Mouse (Mus musculus) kidney, postnatal 0 days (tissue): ENCODE measurements around the gene Banf1. TPM values are rescaled to one million over a fixed set of nuclear protein-coding genes. Genes with fewer than 3 reads are reported as not detected.

Experiments
- ATAC-seq: fragments of 200-750 bp; cut with Nextera tagmentation; replicated peaks from 2 replicates; pipeline ENCODE4 v1.8.0; 2017; ENCODE audit warnings: low read depth, moderate number of reproducible peaks, moderate TSS enrichment, moderate library complexity; ENCODE audit not compliant: low FRiP score
- DNase-seq: peaks from one replicate; pipeline ENCODE4 v3.0.0-alpha.2; 2016; ENCODE audit warnings: low spot score
- H3K27ac ChIP-seq: fragments of 300-500 bp; sonication (generic); 2 replicates; pipeline ENCODE4 v1.5.1; 2014; ENCODE audit warnings: mild to moderate bottlenecking
- H3K27me3 ChIP-seq: fragments of 300-500 bp; sonication (generic); 2 replicates; pipeline ENCODE4 v1.6.1; 2014; ENCODE audit warnings: low read length, mixed read lengths; ENCODE audit not compliant: insufficient read depth
- H3K36me3 ChIP-seq: fragments of 300-500 bp; sonication (generic); 2 replicates; pipeline ENCODE4 v1.6.1; 2014; ENCODE audit warnings: low read length, mixed read lengths; ENCODE audit not compliant: insufficient read depth
- H3K4me1 ChIP-seq: fragments of 300-500 bp; sonication (generic); replicated peaks from 2 replicates; pipeline ENCODE4 v1.6.1; 2014; ENCODE audit warnings: antibody characterized with exemption, low read length, mixed read lengths; ENCODE audit not compliant: insufficient read depth
- H3K4me2 ChIP-seq: fragments of 300-500 bp; sonication (generic); 2 replicates; pipeline ENCODE4 v1.6.1; 2014; ENCODE audit warnings: mild to moderate bottlenecking, low read length, moderate library complexity, mixed read lengths
- H3K4me3 ChIP-seq: fragments of 300-500 bp; sonication (generic); replicated peaks from 2 replicates; pipeline ENCODE4 v1.5.1; 2014; ENCODE audit warnings: low read depth, low read length
- H3K9ac ChIP-seq: fragments of 300-500 bp; sonication (generic); 2 replicates; pipeline ENCODE4 v1.6.1; 2014; ENCODE audit warnings: low read depth, low read length
- H3K9me3 ChIP-seq: fragments of 300-500 bp; sonication (generic); replicated peaks from 2 replicates; pipeline ENCODE4 v1.6.1; 2016; ENCODE audit warnings: low read length, inconsistent platforms, mixed read lengths
- CTCF ChIP-seq: IDR thresholded peaks from 2 replicates; pipeline ENCODE4 v1.5.1; 2016; ENCODE audit warnings: antibody characterized with exemption, low read depth, mild to moderate bottlenecking, moderate library complexity
- WGBS: fragments of 180-500 bp; shearing (Covaris S2); extraction: QIAGEN DNeasy Blood & Tissue Kit; methylation state at CpG from one replicate; pipeline ENCODE4 v1.1.7; 2014; 5-methylcytosine and 5-hydroxymethylcytosine counted together
- polyA plus RNA-seq: library from polyadenylated mRNA; unstranded; fragments of >200 nt; fragmentation: Nextera tagmentation; extraction: Ambion mirVana; gene quantifications from 2 replicates; pipeline ENCODE4 v1.2.1, GENCODE M21; 2015

Gene Banf1
- polyA plus RNA-seq, 1 experiment from 2014 or later, result 344 TPM

DNA sequence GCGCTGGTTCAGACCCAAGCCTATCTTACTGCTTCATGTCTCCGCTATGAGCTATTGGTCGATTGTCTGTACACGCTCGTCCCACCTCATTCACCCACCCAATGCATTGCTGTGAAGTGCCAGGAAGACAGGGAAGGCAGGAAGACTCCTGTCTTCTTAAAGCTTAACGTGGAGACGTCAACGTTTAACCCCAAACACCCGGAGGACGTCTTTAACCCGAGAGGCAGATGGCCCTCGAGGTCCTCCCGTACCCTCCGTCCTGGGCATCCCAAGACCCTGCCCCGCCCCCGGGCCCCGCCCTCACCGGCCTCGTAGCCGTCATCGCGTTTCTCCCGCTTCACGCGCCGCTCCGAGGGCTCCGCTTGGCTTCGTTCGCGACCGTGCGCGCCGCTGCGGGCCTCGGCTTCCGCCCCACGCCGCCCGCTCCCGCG, 21.1 kb upstream of the Banf1 start:
- Histone ChIP-seq H3K36me3 (peaks cover 27% of the 10 kb centered on the region), H3K9ac (peak overlapping the region; percentile 98), H3K27ac (peak overlapping the region; percentile 90), H3K27me3 (no peaks in the 10 kb centered on the region), H3K4me3 (peak overlapping the region; percentile 94), H3K4me1 (peaks cover 7% of the 10 kb centered on the region; the same call in 1 of the 2 replicates), H3K4me2 (peak overlapping the region; percentile 62), H3K9me3 (no peaks in the 10 kb centered on the region)
- WGBS, result under 1% methylated on average over 42 of the region's 43 CpGs
- no peak for TF ChIP-seq CTCF
- peak; percentile 65 for ATAC-seq
- DNase-seq, result peak; percentile 25

DNA sequence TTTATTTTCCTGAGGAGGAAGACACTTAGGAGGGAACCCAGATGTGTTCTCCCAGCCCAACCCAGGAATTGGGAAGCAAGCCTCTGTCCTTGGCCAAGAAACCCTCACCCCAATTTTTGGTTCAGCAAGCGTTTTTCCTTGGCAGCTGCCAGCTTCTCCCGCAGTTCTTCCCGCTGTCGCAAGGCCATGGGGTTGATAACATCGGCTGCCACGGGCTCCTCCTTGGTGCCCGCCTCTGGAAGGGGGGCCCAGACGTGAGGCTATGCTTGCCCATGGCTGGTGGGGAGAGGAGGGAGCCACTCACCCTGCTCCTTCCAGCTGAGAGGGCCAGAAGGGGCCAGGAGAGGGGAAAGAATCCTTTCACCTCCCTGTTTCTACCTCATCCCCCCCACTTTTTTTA, 17.7 kb upstream of the Banf1 start:
- H3K9ac ChIP-seq, result no peak overlapping the region
- TF ChIP-seq CTCF, result no peak
- H3K9me3 ChIP-seq, result no peaks in the 10 kb centered on the region
- H3K36me3 ChIP-seq, result peaks cover 60% of the 10 kb centered on the region
- 90% methylated on average over 8 of the region's 8 CpGs for WGBS
- no peak for DNase-seq
- no peak overlapping the region for H3K4me2 ChIP-seq
- no peak overlapping the region for H3K4me3 ChIP-seq
- H3K4me1 ChIP-seq, result 0 out of 2 replicates have a peak, but pooled peaks cover 4% of the 10 kb centered on the region
- no peak for ATAC-seq
- no peak overlapping the region for H3K27ac ChIP-seq
- H3K27me3 ChIP-seq, result no peaks in the 10 kb centered on the region

DNA sequence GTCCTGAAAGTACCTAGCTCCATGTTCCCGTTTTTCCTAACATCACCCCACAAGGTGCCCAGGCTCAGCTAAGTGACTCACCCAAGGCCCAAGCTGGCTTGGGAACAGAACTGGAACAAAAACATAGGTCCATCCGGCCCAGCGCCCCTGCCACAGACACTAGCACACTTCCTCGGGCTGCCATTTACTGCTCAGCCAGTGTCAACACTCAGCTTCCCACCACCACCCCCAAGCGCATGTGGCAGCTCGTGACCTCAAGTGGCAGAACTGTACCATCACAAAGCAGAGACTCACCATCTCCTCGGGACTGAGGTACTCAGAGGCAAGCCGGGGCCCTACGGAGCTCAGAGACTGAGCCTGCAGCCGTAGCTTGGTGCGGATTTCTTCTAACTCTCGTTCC, 16.4 kb upstream of the Banf1 start:
- no peak for ATAC-seq
- 0 out of 2 replicates have a peak, but pooled peaks cover 4% of the 10 kb centered on the region for H3K4me1 ChIP-seq

DNA sequence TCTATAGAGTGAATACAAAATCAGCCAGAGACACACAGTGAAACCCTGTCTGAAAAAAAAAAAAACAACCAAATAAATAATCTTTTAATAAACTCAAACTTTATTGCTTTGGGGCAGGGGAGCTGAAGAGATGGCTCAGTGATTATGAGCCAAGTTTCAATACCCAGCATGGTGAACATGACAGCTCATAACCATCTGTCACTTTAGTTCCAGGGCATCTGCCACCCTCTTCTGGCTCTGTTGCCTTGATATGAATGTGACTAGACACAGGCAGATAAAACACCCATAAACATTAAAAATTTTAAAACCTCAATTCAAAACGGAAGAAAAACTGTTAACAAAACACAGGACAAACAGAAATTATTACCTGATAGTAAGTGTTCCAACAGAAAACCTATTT, 10.5 kb upstream of the Banf1 start:
- Histone ChIP-seq H3K36me3 (peaks cover 48% of the 10 kb centered on the region), H3K9ac (no peak overlapping the region), H3K27ac (no peak overlapping the region), H3K4me1 (no peaks in the 10 kb centered on the region), H3K4me2 (no peak overlapping the region), H3K4me3 (no peak overlapping the region), H3K27me3 (no peaks in the 10 kb centered on the region), H3K9me3 (no peaks in the 10 kb centered on the region)
- TF ChIP-seq CTCF, result no peak
- 86% methylated on average over 1 of the region's 1 CpGs for WGBS
- ATAC-seq (no peak), DNase-seq (no peak)

More for the DNA sequence above, 16.4 kb upstream of the Banf1 start:
- no peaks in the 10 kb centered on the region for H3K27me3 ChIP-seq
- no peak overlapping the region for H3K27ac ChIP-seq
- 95% methylated on average over 12 of the region's 12 CpGs for WGBS
- no peak for DNase-seq
- H3K9ac ChIP-seq, result no peak overlapping the region
- no peak overlapping the region for H3K4me3 ChIP-seq
- TF ChIP-seq CTCF, result no peak
- H3K9me3 ChIP-seq, result no peaks in the 10 kb centered on the region
- peaks cover 72% of the 10 kb centered on the region for H3K36me3 ChIP-seq
- no peak overlapping the region for H3K4me2 ChIP-seq

DNA sequence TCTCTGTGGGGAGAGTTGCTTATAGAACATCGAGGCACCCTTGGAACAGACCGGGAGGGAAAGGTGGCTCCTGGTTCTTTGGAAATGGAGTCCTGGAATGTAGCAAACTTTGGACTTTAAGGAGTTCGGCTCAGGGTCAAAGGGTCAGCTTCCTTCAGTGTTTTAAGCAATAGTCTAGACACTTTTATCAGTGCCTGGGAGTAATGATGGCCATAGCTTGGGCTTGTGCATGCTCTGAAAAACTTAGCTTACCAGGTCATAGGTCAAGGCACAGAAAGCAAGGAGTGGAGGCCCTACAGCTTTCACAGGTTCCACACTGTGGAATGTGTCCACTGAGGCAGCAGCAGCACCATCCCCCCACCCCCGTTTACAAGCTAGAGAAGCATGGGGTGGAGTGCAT, 7.8 kb upstream of the Banf1 start:
- H3K27me3 ChIP-seq, result no peaks in the 10 kb centered on the region
- H3K36me3 ChIP-seq, result peaks cover 42% of the 10 kb centered on the region
- no peak overlapping the region for H3K9ac ChIP-seq
- no peaks in the 10 kb centered on the region for H3K4me1 ChIP-seq
- TF ChIP-seq CTCF, result no peak
- WGBS, result 69% methylated on average over 4 of the region's 4 CpGs
- H3K4me2 ChIP-seq, result no peak overlapping the region
- no peak for DNase-seq
- H3K9me3 ChIP-seq, result no peaks in the 10 kb centered on the region
- ATAC-seq, result no peak
- no peak overlapping the region for H3K4me3 ChIP-seq
- H3K27ac ChIP-seq, result no peak overlapping the region

DNA sequence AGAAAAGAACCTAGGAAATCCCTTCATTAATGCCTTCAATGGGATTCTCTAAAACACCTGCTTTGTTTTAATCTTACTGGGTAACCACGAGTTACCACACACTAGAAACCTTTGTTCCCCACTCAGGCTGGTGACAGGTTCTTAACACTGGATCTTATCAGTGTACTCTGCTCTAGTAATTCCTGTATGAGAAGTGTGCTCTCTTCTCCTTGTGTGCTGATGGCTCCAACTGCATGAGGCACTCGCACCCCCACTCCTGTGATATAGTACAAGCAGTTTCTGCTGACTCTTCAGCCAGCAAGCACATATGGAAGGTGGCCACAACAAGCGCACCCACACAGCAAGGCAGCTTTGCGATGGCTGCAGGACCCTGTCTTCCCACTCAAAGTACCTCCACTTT, 7.2 kb upstream of the Banf1 start:
- Histone ChIP-seq H3K4me3 (no peak overlapping the region), H3K27me3 (no peaks in the 10 kb centered on the region), H3K4me1 (no peaks in the 10 kb centered on the region), H3K36me3 (peaks cover 41% of the 10 kb centered on the region), H3K9ac (no peak overlapping the region), H3K27ac (no peak overlapping the region), H3K9me3 (no peaks in the 10 kb centered on the region), H3K4me2 (no peak overlapping the region)
- no peak for DNase-seq
- WGBS, result 86% methylated on average over 4 of the region's 4 CpGs
- TF ChIP-seq CTCF, result no peak
- no peak for ATAC-seq

DNA sequence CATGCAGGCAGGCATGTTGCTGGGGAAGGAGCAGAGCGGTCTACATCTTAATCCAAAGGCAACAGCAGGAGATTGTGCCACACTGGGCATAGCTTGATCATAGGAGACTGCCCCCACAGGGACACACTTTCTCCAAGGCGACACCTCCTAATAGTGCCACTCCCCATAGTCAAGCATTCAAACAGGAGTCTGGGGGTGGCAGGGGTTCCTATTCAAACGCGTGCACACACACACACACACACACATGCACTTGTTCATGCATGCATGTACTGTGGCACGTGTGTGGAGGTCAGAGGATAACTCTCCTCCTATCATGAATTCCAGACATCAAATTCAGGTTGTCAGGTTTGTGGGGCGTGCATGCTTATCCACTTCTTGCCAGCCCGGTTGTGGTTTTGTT, 5.8 kb upstream of the Banf1 start:
- 92% methylated on average over 7 of the region's 7 CpGs for WGBS

More for the DNA sequence above, 5.8 kb upstream of the Banf1 start:
- Histone ChIP-seq H3K4me2 (no peak overlapping the region), H3K27me3 (no peaks in the 10 kb centered on the region), H3K36me3 (peaks cover 39% of the 10 kb centered on the region), H3K27ac (no peak overlapping the region), H3K9ac (no peak overlapping the region), H3K4me1 (peaks cover 5% of the 10 kb centered on the region; the same call in 1 of the 2 replicates), H3K9me3 (no peaks in the 10 kb centered on the region), H3K4me3 (no peak overlapping the region)
- no peak for DNase-seq
- TF ChIP-seq CTCF, result no peak
- no peak for ATAC-seq
